Mouse (Mus musculus) cerebral cortex, adult 2 months (tissue): Measurements from ENCODE around the gene Scgb1b20.

ENCODE experiments used
- WGBS: fragments of 180-500 bp; shearing (Covaris S2); methylation state at CpG from one replicate; pipeline ENCODE4 v1.1.7; 2018; 5-methylcytosine and 5-hydroxymethylcytosine counted together

The Scgb1b20 gene

GRCm38 (mm10) chr7:33372934-33373333 lies at the start of gene Scgb1b20:
TSS of gene Scgb1b20 (plus strand) at chr7:33373234.
- 74% methylated on average over 4 of the region's 4 CpGs for WGBS

GRCm38 (mm10) chr7:33366222-33366621 lies 6.8 kb upstream of the Scgb1b20 start, which contains the start of gene Scgb2b20:
TSS of gene Scgb2b20 (minus strand) at chr7:33366322.
- 78% methylated on average over 2 of the region's 2 CpGs for WGBS

- 89% methylated on average over 1 of the region's 1 CpGs for WGBS
These were observed 28.6 kb downstream of the Scgb1b20 start for GRCm38 (mm10) chr7:33401650-33402049.

- 54% methylated on average over 1 of the region's 1 CpGs for WGBS
These were observed 36.6 kb downstream of the Scgb1b20 start for GRCm38 (mm10) chr7:33409681-33410080.
